Mouse (Mus musculus) liver, embryonic 14.5 days (tissue): ENCODE measurements around the gene Asb8.

Experiments
- CTCF ChIP-seq: IDR thresholded peaks from 2 replicates; pipeline ENCODE4 v1.5.1; 2016; ENCODE audit warnings: antibody characterized with exemption, low read depth, control low read depth
- EP300 ChIP-seq: IDR thresholded peaks from 2 replicates; pipeline ENCODE4 v1.6.1; 2016; ENCODE audit warnings: antibody characterized with exemption, low read depth

DNA sequence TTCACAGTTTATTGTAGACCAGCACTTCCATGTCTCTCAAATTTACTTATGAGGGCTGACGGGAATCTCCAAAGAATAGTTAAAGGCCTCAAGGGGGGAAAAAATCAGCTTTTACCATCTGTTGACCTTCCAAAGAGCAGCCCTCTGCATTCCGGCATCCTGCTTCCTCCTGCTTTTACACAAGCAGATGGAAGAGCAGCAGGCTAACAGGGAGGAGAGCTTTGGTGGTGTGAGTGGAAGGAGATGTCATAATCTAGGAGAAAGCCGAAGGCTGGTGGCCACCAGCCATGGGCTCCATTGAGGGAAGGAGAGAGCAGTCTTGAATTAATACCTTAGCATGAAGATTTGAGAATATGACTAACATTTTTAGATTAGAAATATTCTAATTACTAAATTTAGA, 17.1 kb downstream of the Asb8 start:
- TF ChIP-seq EP300: no peak
- TF ChIP-seq CTCF: no peak
